Mouse (Mus musculus) heart, postnatal 25 days (tissue): Measurements from ENCODE around the gene Med19. TPM values are rescaled to one million over a fixed set of nuclear protein-coding genes. Genes with fewer than 3 reads are reported as not detected.

ENCODE experiments used
- DNase-seq: peaks from one replicate; pipeline ENCODE4 v3.0.0; 2022; ENCODE audit warnings: low spot score
- intact Hi-C: fragments of 180-260 bp; cut with DNase I; formaldehyde crosslinking; loops from one replicate; pipeline ENCODE4 v1.15.1; 2025
- total RNA-seq, 2 experiments: library from RNA; stranded (reverse); gene quantifications; 2 replicates each; pipeline ENCODE4 v1.2.3; 2021

Med19 gene
- total RNA-seq, 2 experiments from 2014 or later: 13.2 to 13.7 TPM

DNA sequence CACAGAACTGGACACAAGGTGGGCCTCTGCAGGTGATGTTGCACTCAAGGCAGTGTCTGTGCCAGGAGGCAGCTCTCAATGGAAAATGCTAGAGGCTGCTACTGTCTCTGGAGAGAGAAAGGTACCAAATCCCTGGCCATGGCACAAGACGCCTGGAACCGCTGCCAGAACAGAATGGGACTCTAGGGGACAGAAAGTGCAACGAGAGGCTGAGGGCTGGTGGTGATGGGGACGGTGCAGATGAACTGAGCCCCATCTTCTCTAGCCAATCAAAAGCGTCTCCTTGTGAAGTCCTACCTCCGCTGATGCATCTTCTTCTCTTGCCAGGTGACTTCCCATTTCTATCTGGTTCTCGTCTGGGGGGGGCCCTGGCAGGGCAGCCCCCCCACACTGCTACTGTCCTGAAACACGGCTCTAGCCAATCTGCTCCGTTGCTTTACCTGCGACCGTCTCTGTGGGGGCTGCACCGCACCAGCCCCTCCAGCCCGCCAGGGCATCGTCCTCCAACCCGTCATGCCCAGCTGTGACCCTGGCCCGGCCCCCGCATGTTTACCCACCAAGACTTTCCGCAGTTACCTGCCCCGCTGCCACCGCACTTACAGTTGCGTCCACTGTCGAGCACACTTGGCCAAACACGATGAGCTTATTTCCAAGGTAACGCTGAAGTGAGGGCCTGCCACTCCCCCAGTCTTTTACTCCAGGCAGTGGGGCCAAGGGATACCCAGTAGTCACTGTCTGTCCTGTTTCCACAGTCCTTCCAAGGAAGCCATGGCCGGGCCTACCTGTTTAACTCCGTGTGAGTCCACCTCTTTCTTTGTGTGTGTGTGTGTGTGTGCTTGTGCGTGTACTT lies 58.3 kb downstream of the Med19 start:
- no peak for DNase-seq
- intact Hi-C loops: no loop called here

DNA sequence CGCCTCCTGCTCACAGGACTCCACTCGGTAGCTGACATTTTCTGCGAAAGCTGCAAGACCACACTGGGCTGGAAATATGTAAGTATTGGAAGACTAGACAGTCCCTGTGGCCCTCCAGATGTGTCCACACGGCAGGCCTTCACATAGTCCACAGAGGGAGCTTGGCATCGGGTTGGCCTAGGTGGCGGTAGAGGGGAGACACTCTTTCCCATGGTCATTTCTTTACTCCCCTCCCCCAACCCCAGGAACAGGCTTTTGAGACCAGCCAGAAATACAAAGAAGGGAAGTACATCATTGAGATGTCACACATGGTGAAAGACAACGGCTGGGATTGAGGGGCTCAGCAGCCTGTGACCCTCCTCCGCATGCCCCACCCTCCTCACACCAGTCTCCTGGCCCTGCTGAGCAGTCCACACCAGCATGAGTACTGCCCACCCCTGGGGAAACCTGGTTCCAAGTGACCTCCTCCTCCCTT lies 59.3 kb downstream of the Med19 start:
- intact Hi-C loops: no loop called here
- no peak for DNase-seq

Other genes starting within 250 kb of the Med19 start
- 10 to 100 TPM; 51.3 to 57.6 TPM for gene Tfpi, start 201.6 kb upstream of the Med19 start, total RNA-seq
- 10 to 100 TPM; 66.6 to 70.4 TPM for gene Ctnnd1, start 27.6 kb upstream of the Med19 start, total RNA-seq
- gene Btbd18, start 19.3 kb upstream of the Med19 start, total RNA-seq: not detected
- 10 to 100 TPM; 22.4 to 25.2 TPM for gene Selenoh, start 7.6 kb upstream of the Med19 start, total RNA-seq
- 1 to 10 TPM; 5.4 to 5.8 TPM for gene Gm28635, start 361 bp upstream of the Med19 start, total RNA-seq
- gene Tmx2, start 738 bp downstream of the Med19 start, total RNA-seq: 100 to 1,000 TPM; 116 to 127 TPM
- gene Zdhhc5, start 36.8 kb downstream of the Med19 start, total RNA-seq: 10 to 100 TPM; 61.4 to 62.1 TPM
- 1 to 10 TPM; 4.9 TPM for gene Clp1, start 48.9 kb downstream of the Med19 start, total RNA-seq
- 1 to 10 TPM in 1 of 2 experiments, under 1 TPM in 1; 0.94 to 1.1 TPM for gene Ypel4, start 55.7 kb downstream of the Med19 start, total RNA-seq
- gene Gm19426, start 65.3 kb downstream of the Med19 start, total RNA-seq: 1 to 10 TPM; 1.8 to 1.9 TPM
- gene Serping1, start 97.0 kb downstream of the Med19 start, total RNA-seq: 10 to 100 TPM; 68.8 to 75.7 TPM
- 10 to 100 TPM; 30.6 to 70.6 TPM for gene Ube2l6, start 120.4 kb downstream of the Med19 start, total RNA-seq
- gene Smtnl1, start 144.2 kb downstream of the Med19 start, total RNA-seq: not detected
- gene Timm10, start 148.6 kb downstream of the Med19 start, total RNA-seq: 100 to 1,000 TPM in 1 of 2 experiments, 10 to 100 TPM in 1; 99.8 to 103 TPM
- 1 to 10 TPM; 1.5 to 2.2 TPM for gene Slc43a1, start 160.4 kb downstream of the Med19 start, total RNA-seq
- 1 to 10 TPM; 1.8 to 4.0 TPM for gene Rtn4rl2, start 208.3 kb downstream of the Med19 start, total RNA-seq